Mouse (Mus musculus) layer of hippocampus, adult 2 months (tissue): Measurements from ENCODE around the gene Arhgef7. TPM values are rescaled to one million over a fixed set of nuclear protein-coding genes. Genes with fewer than 3 reads are reported as not detected.

Source experiments
- DNase-seq, 2 experiments: peaks; one replicate each; pipeline ENCODE4 v3.0.0; 2022; ENCODE audit warnings: low spot score in 2 of 2
- H3K27ac ChIP-seq: fragments of 200-600 bp; 2 replicates; pipeline ENCODE4 v1.8.1; 2022
- H3K4me3 ChIP-seq: fragments of 200-600 bp; 2 replicates; pipeline ENCODE4 v1.8.1; 2022; ENCODE audit warnings: mild to moderate bottlenecking
- CTCF ChIP-seq: fragments of 200-600 bp; conservative IDR thresholded peaks from 2 replicates; pipeline ENCODE4 v1.8.1; 2022; ENCODE audit warnings: antibody characterized with exemption, mild to moderate bottlenecking, moderate library complexity
- total RNA-seq, 2 experiments: library from RNA; stranded (reverse); gene quantifications; 2 replicates each; pipeline ENCODE4 v1.2.3; 2021

Arhgef7 gene
- total RNA-seq, 2 experiments from 2014 or later: 120 to 123 TPM

DNA sequence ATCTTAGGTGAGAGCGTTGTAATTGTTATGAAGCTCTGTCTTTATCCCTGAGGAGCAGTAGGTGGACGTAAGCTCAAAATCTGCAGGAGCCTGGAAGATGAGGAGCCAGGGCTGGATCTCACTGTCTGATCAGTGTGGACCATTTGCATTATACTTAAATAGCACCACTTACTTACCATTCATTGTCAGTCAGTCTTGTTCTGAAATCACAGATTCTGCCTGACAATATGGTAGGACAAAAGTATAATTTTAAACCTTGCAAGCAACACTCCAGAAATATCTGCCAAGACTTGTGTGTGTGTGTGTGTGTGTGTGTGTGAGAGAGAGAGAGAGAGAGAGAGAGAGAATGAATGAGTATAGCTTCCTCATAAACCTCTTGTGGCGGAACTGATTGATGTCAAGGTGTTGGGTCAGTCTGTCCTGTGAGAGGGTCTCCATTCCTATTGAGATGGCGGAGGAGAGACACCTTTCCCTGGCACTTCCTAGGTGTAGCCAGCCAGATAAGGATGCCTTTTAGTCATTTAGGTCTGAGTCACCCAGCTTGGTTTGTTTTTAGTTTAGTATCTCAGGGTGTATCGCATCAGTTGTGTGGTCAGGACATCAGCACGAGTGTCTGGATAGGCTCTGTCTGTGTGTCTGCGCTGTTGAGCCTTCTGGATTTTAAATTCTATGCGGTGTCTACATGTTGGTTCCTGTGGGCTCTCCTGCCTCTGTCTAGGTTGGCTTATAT lies 49.1 kb downstream of the Arhgef7 start:
- Histone ChIP-seq H3K27ac (peak overlapping the region; percentile 49), H3K4me3 (no peak overlapping the region)
- TF ChIP-seq CTCF: no peak
- DNase-seq: no peak

DNA sequence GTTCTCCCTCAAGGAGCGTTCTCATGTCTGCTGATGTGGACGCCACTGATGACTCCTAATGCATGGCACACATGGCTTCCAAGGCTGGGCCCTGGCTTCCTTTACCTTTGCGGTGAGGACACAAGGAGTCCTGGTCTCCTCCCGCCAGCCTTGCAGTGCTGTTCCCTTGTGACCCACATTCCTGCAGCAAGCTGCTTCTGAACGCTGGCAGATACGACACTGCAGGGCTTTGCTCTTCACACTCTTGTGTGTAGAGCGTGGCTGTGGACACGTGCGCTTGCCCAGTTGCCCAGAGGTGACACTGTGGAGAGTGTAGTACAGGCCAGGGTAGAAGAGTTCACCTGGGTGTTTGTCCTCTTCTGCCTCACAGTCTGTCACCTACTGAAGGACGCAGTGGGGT lies 49.7 kb downstream of the Arhgef7 start:
- H3K27ac ChIP-seq: peak overlapping the region; percentile 36; the same call in 1 of the 2 replicates
- no peak for TF ChIP-seq CTCF
- no peak for DNase-seq
- no peak overlapping the region for H3K4me3 ChIP-seq

DNA sequence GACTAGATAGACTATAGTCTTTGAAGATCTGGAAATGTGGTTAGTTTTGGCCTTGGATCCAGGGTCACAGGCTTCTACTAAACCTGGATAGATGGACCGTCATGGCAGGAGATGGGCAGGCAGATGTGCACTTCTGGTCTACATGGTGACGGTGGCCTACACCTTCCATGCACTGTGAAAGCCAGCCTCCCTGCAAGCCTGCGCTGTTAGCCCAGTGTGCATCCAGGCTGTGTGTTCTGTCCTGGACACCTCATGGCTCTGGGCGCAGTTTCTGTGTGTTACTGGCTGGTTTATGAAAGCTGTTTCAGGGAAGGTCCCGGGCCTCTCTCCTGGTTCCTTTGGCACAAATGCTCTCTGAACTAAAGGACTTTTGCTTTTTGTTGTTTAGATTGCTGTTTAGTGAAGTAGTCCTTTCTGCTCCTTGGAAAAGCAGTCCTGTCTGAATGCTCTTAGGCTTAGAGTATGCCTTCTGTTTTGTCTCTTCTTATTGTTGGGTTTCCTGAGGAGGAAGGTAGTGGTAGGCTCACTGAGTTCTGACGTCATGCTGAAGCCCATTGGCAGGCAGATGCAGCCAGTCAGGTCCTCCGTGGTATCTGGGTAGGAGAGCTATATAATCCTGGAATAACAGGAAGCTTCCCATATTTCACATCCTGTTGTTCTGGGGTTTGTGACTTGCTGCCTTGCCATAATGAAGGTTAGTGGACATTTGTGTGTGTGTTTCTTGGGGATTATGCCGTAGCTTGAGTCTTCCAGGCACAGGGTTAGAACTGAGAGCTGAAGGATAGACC lies 51.3 kb downstream of the Arhgef7 start:
- TF ChIP-seq CTCF: no peak
- Histone ChIP-seq H3K27ac (peak overlapping the region; percentile 75), H3K4me3 (no peak overlapping the region; the same call in 1 of the 2 replicates)
- no peak for DNase-seq

DNA sequence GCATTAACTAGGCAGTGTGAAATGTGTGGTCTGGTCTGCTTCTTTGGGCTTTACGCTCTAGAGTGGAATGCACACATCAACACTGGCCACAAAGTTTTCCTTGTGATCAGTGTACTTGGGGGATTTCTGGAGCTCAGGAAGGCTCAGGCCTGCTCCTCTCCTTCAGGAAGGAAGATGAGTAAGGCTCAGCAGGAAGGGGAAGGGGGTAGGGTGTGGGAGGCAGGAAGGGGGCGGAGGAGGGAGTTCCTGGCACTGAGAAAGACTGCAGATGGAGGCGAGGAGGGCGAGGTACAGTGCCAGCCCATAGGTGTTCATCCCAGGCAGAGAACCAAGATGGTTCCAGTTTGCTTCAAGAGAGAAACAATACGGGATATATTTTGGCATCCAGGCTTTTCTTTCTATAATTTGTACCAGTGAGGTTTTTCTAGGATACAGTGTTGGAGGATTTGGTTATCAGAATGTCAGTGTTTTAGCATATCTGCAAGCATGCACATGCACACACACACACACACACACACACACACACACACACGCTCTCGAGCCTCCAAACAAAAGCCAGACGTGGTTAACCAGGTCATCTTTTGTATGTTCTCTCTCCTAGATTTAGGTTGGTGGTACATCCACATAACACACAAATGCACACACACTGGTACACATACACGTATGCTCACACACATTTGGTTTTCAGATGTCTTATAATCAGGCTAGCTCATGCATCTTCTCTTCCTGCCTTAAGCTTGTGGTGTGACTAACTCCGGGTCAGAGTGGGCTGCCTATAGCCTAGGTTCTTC lies 52.5 kb downstream of the Arhgef7 start:
- no peak for TF ChIP-seq CTCF
- peak overlapping the region; percentile 75 for H3K27ac ChIP-seq
- H3K4me3 ChIP-seq: peak overlapping the region; percentile 6; the same call in 1 of the 2 replicates
- DNase-seq: no peak

DNA sequence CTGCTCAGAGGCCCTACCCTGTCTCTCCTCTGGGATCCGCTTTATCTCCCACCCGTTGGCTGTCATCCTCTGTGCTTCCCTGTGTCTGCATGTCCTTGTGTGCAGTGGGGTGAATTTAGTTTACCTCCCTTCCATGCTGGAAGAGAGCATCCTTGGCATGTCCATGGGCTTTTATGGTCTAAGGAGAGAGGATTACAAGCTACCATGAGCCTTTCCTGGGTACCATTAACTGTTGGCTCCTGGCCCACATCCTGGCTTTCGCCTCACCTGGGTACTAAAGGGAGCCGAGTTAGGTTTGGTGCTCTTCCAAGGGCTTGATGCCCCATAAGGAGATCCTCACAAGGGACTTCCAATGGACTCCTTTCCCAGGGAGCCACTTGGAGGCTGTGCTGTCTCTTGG lies 53.1 kb downstream of the Arhgef7 start:
- DNase-seq: no peak
- peak overlapping the region; percentile 62 for H3K27ac ChIP-seq
- H3K4me3 ChIP-seq: no peak overlapping the region
- TF ChIP-seq CTCF: no peak

DNA sequence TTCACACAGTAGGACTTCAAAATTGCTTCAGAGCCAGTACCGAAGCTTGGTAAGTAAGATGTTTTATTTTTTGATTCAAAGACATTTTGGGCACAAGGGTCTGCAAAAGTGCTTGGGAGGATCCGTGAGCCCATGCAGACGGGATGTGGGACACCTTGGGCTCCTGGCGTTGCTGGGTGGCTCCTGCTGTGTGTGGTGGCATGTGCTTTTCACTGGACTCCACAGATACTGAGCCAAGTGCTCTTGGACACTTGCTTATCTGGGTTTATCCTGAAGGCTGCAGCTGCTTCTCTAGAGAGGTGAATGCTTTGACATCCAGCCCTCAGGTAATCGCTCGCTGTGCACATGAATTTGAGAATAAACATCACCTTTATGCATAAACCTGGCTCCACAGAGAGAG lies 55.1 kb downstream of the Arhgef7 start:
- no peak for DNase-seq

DNA sequence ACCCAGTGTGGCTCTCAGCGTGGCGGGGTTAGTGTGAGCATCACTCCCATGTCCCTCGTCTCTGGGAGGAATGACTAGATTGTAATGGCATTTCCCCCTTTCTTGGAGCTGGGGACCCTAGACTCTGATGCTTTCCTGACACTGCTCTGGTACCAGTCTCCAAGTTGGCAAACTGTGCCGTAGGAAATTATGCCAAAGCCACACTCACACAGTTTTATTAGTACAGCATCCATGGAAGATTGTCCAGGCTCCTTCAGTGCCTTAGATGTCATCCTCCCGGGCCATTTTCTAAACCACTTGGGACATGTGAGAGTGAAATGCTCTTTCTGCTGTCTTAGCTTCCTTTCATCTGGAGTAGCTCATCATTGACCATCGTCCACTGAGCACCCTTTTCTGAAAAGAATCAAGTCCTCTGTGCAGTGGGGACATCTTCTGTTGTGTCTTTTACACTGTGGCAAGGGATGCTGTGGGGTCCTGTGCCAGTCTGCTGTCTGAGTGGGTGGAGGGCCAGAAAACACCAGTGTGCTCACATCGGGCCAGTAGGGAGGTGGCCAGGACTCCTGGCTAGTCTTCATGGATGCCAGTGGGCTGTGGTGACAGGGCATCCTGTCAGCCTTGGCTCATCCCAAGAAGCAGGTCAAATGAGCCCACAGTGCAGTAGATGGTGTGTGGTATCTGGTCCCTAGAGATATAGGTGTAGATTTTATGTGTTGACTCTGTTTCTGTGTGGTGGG lies 56.5 kb downstream of the Arhgef7 start:
- no peak for TF ChIP-seq CTCF
- H3K4me3 ChIP-seq: no peak overlapping the region

More for the DNA sequence above, 55.1 kb downstream of the Arhgef7 start:
- TF ChIP-seq CTCF: no peak
- Histone ChIP-seq H3K4me3 (no peak overlapping the region), H3K27ac (no peak overlapping the region)

DNA sequence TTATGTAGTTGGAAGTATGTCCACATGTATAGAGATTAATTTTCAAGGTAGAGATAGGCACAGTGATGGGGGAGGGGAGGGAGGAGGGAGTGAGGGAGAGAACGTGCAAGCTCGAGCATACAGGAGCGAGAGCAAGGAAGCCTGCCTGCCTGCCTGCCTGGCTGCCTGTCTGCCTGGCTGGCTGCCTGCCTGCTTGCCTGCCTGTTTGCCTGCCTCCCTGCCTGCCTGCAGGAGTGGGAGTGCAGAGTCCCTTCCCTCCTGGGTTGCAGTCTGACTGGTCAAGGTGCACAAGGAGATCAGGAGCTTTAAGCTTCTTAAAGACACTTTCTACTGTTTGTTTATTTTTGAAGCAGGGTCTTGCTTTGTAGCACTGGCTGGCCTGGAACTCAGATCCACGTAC lies 57.6 kb downstream of the Arhgef7 start:
- no peak overlapping the region for H3K27ac ChIP-seq
- no peak for TF ChIP-seq CTCF

More for the DNA sequence above, 56.5 kb downstream of the Arhgef7 start:
- H3K27ac ChIP-seq: no peak overlapping the region; the same call in 1 of the 2 replicates
- no peak for DNase-seq

DNA sequence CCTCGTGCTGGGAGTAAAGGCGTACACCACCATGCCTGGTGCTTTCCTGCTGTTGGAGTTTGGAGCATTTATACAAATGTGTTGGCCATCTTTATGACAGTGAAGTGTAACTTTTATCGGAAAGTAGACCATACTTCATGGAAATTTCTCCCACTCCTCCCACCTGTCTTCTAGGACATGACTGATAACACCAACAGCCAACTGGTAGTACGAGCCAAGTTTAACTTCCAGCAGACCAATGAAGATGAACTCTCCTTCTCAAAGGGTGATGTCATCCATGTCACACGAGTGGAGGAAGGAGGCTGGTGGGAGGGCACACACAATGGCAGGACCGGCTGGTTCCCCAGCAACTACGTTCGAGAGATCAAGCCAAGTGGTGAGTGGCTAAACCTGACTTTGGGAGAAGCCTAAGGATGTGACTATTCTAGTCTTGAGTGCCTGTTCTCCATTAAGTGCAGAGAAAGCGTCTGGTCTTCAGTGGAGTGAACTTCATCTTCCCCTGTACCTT lies 58.1 kb downstream of the Arhgef7 start:
- no peak overlapping the region for H3K27ac ChIP-seq
- no peak for TF ChIP-seq CTCF
- H3K4me3 ChIP-seq: no peak overlapping the region
- DNase-seq: no peak

More for the DNA sequence above, 57.6 kb downstream of the Arhgef7 start:
- H3K4me3 ChIP-seq: no peak overlapping the region
- DNase-seq: no peak

DNA sequence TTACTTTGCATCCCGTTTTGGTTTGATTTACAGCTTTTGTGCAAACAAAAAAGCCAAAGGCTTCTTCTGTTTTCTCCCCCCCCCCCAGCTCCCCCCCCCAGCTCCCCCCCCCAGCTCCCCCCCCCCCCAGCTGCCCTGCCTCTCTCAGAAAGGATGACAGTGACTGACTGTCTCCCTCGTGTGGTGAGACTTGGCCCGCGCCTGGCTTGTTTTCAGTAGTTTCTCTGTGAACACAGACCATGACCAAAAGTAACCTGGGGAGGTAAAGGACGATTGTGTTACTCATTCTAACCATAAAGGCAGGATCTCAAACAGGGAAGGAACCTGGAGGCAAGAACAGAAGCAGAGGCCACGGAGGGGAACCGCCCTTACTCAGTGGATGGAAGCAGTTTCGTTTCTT lies 60.7 kb downstream of the Arhgef7 start:
- no peak for DNase-seq
- peak; percentile 63 for TF ChIP-seq CTCF
- no peak overlapping the region for H3K27ac ChIP-seq
- H3K4me3 ChIP-seq: no peak overlapping the region

DNA sequence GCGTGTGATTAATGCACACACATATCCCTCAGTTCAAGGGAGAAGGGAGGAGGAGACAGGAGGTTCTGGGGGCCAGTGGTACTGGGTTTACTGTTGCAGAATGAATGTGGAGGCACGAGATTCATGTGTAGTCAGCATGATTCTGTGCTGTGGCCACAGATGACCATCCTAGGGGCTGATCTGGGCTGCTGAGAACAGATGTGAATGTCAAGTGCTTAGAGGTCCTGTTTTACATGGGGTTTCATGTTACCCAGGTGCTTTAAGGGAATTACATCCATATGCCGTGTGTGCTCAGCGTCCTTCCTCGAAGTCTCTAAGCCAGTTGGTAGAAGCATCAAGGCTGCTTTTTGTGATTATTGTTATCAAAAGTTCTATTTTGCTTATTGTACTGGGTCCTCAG lies 61.6 kb downstream of the Arhgef7 start:
- DNase-seq: no peak
- no peak for TF ChIP-seq CTCF
- Histone ChIP-seq H3K27ac (no peak overlapping the region), H3K4me3 (no peak overlapping the region)

DNA sequence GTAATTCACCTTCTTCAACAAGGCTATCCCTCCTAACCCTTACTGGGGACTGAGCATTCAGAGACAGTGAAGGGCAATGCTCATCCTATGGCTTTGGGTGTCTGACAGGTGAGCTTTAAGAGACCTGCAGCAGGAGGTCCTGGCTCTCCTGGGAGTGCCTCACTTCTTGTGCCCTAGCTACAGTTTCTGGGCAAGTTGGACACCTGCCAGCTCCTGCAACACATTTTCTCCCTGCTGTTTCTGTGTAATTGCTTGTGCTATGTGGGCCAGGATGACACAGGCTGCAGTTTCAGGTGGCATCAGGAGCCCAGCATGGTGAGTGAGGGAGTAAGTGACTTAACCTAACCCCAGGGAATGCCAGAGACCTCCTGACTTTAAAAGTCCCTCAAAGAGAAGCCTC lies 67.4 kb downstream of the Arhgef7 start:
- no peak for TF ChIP-seq CTCF
- DNase-seq: no peak
- H3K27ac ChIP-seq: no peak overlapping the region
- H3K4me3 ChIP-seq: no peak overlapping the region
